Mouse (Mus musculus) ZHBTc4 (cell line): ENCODE results near the gene Ccdc33.

Source experiments
- DNase-seq: peaks from one replicate; pipeline ENCODE4 v3.0.0-alpha.2; 2011; ENCODE audit warnings: low read depth, low spot score

Gene Ccdc33

GRCm38 (mm10) chr9:58092581-58093269 lies 25.9 kb downstream of the Ccdc33 start:
- DNase-seq = no peak

GRCm38 (mm10) chr9:58091623-58092425 lies 26.8 kb downstream of the Ccdc33 start:
- DNase-seq = no peak

GRCm38 (mm10) chr9:58087277-58087998 lies 31.2 kb downstream of the Ccdc33 start:
- DNase-seq = no peak

DNA sequence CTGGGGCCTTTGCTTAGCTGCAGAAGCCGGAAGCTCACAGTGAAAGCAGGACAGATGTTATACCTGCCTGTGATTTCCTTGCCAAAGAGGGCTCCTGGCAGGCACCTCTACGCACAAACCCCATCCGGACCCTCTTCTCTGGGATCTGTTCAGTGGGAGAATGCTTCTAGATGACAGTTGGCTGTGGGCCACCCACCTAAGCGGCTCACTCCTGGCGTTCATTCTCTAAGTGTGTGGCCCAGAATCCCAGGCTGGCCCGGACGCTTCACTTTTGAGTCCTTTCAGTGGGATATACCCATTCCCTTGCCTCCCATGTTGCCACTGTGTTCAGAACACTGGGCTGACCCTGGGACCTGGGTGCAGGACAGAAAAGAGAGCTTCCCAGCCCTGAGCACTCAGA lies 31.8 kb downstream of the Ccdc33 start:
- no peak for DNase-seq

GRCm38 (mm10) chr9:58086203-58086602 lies 32.4 kb downstream of the Ccdc33 start:
- no peak for DNase-seq

DNA sequence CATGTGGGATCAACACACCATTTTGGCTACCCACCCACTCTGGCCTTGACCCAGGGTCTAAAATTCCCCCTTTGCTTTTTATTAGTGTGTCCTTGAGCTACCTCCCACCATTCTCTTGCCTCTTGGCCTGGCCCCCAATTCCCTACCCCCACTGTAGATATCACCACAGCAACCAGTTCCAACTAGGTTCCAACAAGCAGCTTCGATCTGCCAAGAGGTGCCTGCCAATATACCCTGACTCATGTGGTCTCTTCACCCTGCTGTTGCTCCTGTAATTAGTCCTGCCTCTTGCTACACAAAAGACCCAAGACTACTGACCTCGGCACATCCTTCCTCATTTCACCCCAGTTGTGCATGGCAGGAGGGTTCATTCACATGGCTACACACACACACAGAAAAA lies 33.5 kb downstream of the Ccdc33 start:
- DNase-seq = peak; percentile 16

DNA sequence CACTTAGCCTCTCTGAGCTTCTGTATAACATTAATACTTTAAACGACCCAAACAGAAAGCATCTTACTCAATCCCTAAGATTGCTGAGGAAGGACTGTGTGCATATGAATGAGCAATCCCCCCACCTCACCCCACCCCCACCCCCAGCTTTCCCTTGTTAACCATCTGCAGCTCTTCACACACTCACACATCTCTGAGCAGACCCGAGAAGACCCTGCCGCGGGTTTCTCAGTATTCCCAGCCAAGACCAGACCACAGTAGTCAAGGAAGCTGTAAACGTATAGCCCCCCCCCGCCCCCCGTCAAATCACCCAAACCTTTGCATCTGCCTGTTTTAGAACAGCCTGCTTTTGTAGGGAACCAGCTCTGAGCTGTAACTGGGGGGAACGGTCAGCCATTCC lies 34.0 kb downstream of the Ccdc33 start:
- no peak for DNase-seq

DNA sequence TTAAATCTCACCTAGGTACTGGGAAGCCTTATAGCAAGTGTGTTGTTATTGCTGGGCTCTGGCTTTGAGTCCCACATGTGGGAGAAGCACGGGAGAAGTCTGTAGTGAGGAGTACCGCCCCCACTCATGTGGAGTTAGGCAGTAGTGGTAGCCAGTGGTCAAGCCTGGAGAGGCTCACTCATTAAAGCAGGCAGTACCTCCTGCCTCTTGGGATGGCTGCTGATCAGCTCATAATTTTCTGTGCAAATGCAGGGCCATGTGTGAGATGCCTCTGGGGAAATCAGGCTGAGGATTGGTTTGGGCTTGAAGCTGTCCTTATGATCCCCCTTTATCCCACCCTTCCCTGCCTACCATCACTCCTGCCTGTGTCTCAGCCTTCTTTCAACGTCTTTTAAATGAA lies 44.1 kb downstream of the Ccdc33 start:
- no peak for DNase-seq

DNA sequence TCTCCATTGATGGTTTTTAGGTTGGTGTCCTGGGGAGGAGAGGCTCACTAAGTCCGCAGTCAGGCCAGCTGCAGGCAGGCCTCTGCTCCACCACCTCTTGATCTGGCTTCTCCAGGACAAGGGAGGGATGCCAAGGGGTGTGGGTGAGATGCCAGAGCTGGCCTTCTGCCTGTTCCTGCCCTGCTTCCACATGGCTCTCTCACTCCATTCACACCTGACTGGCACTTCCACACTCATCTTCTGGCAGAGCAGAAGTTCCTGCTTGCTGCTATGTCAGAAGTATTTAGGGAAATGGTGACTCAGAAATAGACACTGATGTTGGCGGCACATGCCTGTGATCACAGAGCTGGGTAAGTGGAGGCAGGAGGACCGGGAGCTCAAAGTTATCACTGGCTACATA lies 51.1 kb downstream of the Ccdc33 start:
- DNase-seq = no peak

GRCm38 (mm10) chr9:58066731-58067095 lies 51.9 kb downstream of the Ccdc33 start:
- DNase-seq = no peak

- DNase-seq = no peak
Measured at GRCm38 (mm10) chr9:58065977-58066730, 52.5 kb downstream of the Ccdc33 start.

DNA sequence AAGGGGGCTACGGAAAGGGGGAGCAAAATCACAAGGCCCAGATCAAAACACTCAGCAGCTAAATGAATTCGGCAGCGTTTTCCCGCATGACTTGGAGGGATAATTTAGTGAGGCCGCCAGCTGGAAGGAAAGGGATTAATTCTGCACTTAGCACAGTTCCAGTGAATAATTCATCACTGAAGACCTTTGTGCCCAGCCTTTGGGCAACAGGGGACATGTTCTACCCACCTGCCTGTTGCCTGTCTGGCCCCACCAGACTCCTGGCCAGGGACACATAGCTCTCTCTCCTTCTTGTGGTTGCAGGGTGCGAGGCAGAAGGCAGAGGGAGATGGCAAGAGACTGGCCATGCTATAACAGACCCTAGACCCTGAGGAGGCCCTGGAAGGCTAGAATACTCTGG lies 53.1 kb downstream of the Ccdc33 start:
- no peak for DNase-seq

DNA sequence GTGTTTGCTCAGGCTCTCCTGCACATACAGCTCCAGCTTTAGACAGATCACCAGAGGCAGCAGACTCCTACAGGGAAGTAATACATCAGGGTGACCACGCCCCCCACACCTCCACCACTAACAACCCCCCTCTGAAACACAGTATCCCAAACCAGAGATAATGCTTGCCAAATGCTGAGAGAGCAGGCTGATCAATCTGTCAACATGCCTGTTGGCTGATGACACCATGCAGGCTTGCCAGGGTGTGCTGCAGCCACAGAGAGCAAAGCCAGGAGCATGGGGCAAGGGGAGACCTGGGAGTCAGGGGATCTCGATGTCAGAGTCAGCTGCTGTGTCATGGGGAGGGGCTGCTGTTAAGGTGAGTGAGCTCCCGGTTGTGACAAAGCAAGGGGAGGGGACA lies 55.1 kb downstream of the Ccdc33 start, which contains the start of gene Stra6:
Gene Stra6, plus strand, starts transcription at position 258 of the 400 bp plus-strand sequence.
- no peak for DNase-seq

GRCm38 (mm10) chr9:58060677-58061667 lies 57.7 kb downstream of the Ccdc33 start:
- peak; percentile 81 for DNase-seq

DNA sequence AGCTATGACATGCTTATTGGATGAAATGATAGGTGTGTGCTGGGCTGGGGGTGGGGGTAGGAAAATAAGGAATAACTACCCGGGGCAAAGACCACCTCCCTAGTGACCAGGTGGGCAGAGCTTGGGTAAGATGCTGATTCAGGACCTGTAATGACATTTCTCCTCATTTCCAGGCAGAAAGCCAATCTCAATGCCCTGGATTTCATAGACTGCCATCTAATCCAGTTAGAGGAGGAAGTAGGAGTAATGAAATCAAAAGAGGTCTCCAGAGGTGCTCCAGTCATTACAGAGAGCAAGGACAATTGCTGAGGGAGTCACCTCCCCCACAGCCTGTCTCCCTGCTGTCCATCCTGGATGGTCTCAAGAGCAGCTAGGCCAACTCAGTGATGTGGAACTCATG lies 58.7 kb downstream of the Ccdc33 start:
- DNase-seq = no peak

DNA sequence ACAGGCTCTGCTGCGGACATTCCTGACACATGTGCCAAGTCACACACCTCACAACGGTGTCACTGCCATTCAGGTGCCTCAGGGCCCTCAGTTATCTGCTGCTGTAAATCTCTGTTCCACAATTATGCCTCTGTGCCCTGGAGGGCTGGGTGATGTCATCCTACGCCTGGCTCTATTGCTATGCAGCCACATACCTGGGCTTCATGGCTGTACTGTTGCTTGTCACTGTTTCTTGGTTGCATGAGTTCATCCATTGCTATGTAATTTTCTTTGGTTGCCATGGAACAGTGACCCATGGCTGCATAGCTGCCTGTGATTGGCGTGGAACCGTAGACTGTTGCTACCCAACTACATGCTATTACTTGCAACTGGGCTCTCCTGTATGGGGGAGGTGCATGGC lies 63.0 kb downstream of the Ccdc33 start:
- DNase-seq = no peak

- no peak for DNase-seq
Measured at GRCm38 (mm10) chr9:58054032-58054431, 64.6 kb downstream of the Ccdc33 start.

GRCm38 (mm10) chr9:58053544-58053943 lies 65.1 kb downstream of the Ccdc33 start:
- no peak for DNase-seq

DNA sequence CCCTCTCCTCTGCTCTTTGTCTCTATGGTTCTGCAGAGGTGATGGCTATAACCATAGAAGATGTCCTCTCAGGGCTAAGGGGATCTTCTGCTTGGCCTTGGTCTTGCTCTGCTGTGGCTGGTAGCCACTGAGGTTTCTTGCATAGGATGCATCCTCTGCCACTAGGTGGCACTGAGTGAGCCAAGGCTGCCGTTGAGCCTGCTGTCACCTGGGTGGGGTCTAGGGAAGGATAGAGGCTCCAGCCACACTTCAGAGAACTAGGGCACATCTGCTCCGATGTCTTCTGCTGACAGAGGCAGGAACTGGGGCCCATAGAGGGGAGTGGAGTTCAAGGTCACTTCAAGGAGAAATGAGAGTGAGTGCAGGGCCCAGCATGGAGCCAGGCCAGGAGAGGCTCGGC lies 65.5 kb downstream of the Ccdc33 start:
- peak; percentile 90 for DNase-seq

GRCm38 (mm10) chr9:58051937-58052336 lies 66.7 kb downstream of the Ccdc33 start:
- no peak for DNase-seq

- no peak for DNase-seq
Measured at GRCm38 (mm10) chr9:58049861-58050260, 68.8 kb downstream of the Ccdc33 start.
